Mouse (Mus musculus): ENCODE data around the gene Mex3d.

Mex3d gene

DNA sequence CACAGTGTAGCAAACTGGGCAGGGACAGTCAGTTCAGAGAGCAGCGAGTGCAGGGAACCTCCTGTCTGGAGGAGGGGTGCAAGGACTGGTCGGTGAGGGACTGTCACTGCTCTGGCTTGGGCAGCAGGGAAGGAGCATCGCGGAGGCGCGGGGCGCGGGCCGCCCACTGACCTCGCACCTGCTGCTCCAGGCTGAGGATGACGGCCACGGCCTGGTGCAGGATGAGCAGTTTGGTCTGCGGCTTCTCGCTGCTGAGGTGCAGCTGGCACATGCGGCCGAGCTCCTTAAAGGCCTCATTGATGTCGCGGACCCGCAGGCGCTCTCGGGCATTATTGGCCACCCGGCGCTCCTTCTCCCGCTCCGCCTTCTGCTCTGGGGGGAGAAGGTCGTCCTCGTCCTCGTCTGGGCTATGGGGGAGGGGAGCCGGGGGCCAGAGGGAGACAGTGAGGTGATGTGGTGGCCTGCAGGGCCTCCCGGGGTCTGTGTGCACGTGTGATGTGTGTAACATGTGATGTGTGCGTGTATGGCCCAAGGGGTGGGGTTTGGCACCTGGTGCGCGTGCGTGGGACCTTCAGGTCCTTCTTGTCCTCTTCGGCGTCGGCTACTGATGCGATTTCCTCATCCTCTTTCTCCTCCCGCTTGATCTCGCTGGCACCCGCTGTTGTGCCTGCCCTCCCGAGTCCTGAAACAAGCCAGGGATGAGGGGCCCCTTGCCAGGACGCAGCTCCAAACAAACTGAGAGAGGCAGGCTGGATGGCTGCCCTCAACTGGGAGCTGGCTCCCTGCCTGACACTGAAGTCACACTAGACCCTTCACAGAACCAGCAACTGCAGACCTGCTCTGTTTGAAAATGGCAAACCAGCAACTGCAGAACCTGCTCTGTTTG lies 25.4 kb upstream of the Mex3d start:
- DNase-seq, result peak; percentile 87 to 91

GRCm38 (mm10) chr10:80407924-80408323 lies 20.5 kb upstream of the Mex3d start:
- no peak for DNase-seq

DNA sequence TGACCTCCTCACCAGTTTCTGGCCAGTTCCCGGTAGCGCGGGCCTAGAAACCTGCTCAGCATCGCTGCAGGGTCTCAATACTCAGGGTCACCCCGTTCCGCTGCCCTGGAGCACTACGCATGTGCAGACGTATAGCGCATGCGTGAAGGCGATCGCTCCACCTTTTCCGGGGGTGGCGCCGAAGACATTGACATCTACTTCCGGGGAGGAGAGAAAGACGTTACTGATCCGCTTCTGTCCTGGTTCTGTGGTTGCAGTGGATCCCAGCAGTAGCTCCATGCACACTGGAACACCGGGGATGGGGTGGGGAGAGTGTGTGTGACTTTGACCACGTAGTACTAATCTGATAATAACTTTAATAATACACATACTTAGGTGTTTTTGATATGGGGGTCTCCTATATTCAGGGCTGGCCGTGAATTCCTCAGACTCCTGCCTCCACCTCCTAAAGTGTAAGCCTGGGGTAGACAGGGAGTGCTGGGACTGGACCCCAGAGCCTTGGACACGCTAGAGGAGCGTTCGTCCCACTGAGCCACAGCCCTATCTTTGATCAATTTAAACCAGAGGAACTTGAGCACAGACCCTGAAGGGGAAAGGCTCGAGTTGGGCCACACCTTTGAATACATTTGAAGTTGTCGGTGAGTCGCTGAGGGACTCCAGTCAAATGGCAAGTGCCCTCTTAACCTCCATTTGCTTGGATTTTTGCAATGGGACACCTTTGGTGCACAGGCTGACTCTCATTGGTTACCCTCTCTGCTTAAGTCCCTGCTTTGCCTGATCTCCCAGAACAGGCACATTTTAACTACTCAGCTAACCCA lies 19.4 kb upstream of the Mex3d start, which contains the start of gene Uqcr11:
TSS of gene Uqcr11 (minus strand) at position 147 of the 818 bp plus-strand sequence.
- DNase-seq, result peak; percentile 91 to 92

- DNase-seq, result no peak
Observed at GRCm38 (mm10) chr10:80405481-80406173, 18.2 kb upstream of the Mex3d start.

- no peak for DNase-seq
Observed at GRCm38 (mm10) chr10:80403044-80403692, 15.7 kb upstream of the Mex3d start.

DNA sequence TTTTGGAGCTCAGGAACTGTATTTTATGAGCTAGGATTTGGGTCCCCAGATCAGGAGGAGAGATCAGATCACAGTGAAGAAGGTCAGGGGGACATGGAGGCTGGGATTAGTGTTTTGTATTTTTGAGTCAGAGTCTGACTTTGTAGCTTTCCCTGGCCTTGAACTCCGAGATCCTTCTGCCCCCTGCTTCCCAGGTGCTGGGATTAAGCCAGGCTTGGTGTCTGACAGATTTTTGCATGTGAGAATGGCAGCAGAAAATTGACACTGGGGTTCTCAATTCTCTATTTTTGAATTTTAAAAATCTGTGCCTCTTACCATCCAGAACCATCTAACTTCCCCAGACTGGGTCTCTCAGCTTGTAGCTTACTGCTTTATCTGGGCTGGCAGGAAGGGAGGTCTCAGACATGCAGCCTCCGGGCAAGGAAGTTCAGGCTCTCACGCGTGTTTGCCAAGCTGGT lies 13.3 kb upstream of the Mex3d start:
- no peak for DNase-seq

GRCm38 (mm10) chr10:80399973-80400703 lies 12.7 kb upstream of the Mex3d start:
- DNase-seq, result no peak

DNA sequence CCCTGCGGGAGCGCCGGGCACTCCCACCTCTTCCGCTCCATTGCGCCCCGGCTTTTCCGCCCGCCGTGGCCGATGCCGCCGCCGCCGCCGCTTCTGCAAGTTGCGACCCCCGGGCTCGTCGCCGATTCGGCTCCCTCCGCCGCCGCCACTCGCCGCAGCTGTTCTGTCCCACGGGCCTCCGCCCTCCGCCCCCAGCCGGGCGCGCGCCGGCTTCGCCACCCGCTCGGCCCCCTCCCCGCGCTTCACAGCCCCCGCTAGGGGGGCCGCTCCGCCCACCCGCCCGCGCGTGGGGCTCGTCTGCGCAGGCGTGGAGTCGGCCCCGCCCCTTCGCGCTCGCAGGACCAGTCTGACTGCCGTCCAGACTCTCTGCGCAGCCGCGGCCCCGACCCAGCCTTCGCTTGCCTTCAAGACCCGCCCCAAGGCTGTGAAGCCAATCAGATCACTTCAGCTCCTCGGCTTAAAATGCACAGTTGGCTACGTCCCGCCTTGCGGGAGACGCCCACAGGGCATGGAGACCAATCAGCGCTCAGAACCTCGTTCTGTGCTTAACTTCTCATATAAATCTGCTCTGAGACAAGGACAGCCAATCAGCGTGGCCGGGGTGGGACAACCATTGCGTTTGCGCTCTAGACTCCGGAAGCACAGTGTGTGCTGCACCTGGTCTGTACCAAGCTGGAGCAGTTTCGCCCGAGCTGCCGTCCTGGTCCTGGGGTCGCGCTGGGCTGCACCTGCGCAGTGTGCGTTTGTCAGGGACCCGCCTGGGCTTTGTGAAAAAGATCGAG lies 11.9 kb upstream of the Mex3d start, which contains the start of gene Mbd3:
TSS of gene Mbd3 (minus strand) at position 360 of the 782 bp plus-strand sequence.
- DNase-seq, result peak; percentile 99 to 100

DNA sequence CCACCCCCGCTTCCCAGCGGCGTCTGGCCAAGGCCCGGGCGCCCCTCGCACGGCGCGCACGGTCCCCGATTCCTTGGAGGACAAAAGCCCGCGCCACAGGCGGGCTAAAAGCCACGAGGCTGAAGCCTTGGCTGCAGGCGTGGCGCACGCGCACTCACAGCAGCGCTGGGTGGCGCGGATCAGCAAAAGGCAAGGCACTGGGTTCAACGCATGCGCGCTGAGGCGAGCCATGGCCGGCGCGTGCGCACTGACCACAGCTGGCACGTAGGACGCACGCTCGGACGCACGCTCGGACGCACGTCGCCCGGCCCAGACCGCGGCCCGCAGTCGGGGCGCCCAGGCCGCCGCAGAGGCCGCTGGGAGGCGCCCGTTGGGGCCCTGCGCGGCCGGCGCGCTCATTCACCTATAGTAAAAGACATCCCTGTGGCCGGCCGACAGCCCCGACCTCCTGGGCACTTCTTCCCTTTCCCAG lies 11.3 kb upstream of the Mex3d start:
- peak; percentile 99 for DNase-seq

DNA sequence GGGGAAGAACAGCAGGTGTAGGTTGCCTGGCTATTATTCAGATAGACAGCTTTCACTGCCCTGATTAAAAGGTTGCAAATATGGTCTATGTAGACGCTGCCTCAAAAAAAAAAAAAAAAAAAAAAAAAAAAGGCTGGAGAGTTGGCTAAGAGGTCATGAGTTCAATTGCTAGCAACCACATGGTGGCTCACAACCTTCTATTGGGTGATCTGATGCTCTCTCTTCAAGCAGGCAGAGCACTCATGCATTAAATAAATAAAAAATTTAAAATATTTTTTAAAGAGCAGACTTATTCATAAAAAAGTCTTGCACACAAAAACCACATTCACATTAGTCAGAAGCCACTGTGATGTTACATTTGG lies 10.7 kb upstream of the Mex3d start:
- no peak for DNase-seq

GRCm38 (mm10) chr10:80397524-80398173 lies 10.2 kb upstream of the Mex3d start:
- DNase-seq, result no peak

- no peak for DNase-seq
Observed at GRCm38 (mm10) chr10:80396822-80397523, 9.5 kb upstream of the Mex3d start.

GRCm38 (mm10) chr10:80395025-80395627 lies 7.7 kb upstream of the Mex3d start:
- no peak for DNase-seq

- no peak for DNase-seq
Observed at GRCm38 (mm10) chr10:80392687-80393086, 5.2 kb upstream of the Mex3d start.

DNA sequence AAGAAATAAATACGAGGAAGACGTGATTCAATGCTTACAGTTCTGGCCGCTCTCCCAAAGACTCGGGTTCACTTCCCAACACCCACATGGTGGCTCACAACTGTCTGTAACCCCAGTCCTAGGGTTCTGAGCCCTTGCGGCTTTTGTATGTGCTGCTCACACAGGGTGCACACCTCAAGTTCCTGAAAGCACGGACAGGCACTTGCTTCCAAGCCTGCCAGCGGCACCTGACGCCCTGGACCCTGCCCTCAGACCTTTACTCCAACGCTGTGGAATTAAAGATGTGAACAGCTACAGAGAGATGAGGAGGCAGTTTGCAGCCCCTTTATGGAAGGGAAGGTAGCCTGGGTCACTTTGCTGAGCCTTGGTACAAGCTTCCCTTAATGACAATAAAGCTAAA lies 3.2 kb upstream of the Mex3d start:
- no peak for DNase-seq

- DNase-seq, result no peak
Observed at GRCm38 (mm10) chr10:80389185-80389708, 1.8 kb upstream of the Mex3d start.

DNA sequence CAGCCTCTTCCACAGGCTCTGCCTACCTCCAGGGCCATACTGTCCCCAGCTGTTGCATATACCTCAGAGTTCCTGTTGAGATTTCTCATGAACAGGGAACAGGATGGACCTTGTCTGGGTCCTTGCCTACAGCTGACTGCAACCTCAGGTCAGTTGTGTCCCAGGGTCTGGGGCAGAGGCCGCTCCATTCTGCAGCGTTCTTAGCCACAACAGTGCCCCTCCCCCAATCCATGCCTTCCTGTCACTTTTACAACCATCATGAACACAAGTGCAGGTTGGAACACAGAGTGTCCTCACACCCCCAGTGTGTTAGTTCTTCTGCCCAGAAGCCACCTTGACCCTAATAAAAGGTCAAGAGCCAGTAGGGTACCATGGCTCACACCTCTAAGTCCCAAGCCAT lies 1.3 kb upstream of the Mex3d start:
- no peak for DNase-seq

GRCm38 (mm10) chr10:80386735-80387471 lies 556 bp downstream of the Mex3d start:
- DNase-seq, result peak in 1 of 2 experiments; percentile 39
